Mouse (Mus musculus): ENCODE measurements around the gene Btn2a2.

Gene Btn2a2

DNA sequence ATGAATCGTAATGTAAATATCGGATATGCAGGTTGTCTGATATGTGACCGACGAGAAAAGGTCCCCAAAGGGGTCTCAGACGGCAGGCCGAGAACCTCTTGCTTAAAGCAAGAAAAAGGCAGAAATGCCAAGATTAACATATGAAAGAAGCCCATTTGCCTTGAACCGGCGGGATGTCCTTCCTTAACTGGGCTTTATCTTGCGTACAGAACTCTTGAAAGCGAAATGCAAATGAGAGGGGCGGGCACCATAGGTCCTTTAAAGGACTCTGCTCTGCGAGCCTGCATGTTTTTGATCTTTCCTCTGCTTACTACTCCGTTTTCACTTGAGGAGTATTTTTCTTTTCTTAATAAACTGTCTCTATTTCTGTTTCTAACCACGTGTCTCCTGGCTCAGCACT, 3.3 kb upstream of the Btn2a2 start:
- no peak for DNase-seq

DNA sequence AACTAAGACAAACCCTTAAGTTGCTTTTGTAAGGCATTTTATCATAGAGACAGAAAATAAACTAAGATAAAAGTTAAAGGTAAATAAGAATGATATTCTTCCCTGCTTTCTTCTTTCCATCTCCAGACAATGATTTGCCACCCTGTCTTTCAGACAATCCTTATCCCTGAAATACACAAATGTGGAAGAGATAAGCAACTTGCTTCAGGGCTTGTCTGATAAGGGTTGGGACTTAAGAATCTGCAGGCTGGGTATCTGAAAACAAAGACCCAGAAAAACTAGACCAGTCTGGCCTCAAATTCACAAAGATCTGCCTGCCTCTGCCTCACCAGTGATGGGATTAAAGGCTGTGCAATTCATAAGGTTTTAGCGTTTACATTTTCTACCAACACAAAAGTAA, 2.6 kb upstream of the Btn2a2 start:
- no peak for DNase-seq

DNA sequence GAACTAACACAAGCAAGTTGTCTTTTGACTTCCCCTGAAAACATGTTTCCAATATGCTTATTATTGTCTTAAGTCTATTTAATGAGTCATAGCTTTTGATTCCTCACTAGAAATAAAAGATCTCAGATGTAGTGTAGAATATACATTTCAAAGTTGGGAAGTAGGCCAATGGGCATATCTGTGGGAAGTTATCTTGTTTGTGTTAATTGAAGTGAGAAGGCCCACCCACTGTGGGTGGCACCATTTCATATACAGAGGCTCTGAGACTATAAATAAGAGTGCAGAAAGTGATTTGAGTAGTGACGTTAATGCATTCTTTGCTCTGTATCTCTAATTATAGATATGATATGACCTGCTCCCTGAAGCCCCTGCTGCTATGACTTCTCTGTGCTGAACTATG, 2.2 kb upstream of the Btn2a2 start:
- no peak for DNase-seq

DNA sequence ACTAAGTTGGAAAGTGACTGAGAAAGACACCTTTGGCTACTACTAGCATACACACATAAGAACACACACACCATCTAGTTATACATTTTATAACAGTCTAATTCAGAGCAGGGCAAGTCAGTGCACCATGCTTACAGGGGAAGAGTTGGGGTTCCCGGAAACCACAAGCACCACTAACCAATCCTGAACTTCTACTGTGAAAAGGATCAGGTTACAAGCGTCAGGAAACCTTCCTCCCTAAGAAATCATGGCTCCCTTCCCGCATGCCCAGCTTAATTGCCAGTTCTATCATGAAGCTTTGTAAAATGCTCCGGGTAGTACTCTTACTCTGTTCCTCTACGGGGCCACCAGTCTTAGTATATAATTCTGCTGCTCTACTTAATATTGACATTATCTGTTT, 3.4 kb downstream of the Btn2a2 start:
- no peak for DNase-seq

DNA sequence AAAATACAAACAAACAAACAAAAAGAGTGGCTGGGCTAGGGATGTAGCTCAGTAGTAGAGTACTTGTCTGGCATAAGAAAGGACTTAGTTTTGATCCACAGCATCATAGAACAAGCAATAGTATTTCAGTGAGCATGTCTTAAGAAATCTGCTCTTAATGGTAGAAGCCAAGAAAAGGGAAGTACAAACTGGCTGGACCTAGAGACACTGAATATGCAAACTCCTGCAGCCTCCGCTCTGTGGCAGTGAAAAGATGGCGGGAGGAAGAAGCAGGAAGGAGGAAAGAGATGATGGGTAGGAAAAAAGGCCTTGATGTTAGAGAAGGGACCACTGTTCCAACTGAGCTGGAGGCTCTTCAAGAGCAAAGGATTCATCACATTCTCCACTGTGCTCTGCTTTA, 5.5 kb downstream of the Btn2a2 start:
- no peak for DNase-seq

DNA sequence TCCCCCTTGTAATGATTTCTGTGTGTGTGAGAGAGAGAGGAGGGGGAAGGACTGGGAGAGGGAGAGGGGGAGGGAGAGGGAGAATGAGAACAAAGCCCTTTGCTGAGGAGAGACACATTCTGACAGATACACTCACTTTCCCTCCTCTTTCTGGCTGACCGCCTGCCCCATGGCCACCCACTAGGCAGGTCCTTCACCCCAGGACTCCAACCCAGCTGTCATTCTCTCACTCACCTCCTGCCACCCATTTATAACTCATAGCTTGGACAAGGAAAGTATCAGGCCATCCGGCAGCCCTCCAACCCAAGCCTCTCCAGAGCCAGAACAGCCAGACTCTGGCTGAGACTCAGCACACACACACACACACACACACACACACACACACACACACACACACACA, 13.0 kb downstream of the Btn2a2 start:
- DNase-seq = peak; percentile 23 to 54

DNA sequence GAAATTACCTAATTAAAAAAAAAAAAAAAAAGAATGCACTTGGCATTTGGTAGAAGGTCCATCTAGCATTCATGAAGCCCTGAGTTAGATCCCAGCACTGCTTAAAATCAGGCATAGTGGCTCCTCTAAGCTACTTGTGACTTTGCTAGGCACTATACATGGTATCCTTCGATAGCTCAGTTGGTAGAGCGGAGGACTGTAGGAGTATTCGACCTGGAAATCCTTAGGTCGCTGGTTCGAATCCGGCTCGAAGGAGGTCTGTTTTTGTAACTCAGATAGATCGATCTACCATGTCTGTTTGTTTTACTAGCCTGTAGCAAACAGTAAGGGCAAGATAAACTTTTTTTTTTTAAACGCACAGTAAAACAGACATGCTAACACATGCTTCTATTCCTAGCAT, 21.7 kb downstream of the Btn2a2 start:
- DNase-seq = peak in 1 of 2 experiments; percentile 62

DNA sequence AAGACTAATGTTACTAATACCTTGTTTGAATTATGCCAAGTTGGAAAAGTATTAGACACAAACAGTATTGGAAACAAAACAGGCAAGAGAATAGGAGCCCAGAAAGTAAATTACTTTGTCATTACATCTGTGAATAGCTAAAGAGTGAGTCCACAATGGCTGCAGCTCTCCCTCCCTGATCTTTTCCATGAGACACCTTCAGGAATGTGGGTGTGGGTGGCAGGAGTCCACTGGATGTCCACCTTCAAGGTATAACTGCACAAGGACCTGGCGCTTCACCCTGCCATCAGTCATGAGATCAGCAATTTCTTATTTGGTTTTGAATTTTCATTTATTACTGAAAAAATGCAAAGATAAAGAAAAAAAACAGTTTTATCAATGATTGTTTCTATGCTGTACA, 22.4 kb downstream of the Btn2a2 start:
- DNase-seq = no peak

DNA sequence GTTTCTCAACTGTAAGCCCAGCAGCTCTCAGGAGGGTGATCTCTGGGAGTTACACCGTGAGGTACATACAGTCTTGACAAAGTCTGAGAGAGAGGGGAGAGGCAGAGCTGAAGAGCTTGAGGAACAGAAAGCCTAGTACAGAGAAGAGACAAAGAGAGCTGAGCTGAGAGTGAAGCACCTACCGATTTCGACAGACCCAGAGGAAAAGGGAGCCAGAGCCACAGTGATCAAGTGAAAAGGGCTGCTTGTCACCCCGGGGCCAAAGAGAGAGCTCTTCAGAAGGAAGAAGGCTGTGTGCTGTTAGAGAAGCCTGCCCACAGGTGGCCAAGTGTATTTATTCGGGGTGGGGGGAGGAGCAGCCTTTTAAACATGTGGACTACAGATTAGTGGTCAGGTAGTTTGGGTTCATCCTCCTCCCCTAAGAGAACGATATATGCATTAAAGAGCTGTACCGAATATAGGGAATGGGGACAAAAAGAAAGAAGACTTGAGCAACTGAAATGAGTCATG, 23.0 kb downstream of the Btn2a2 start, which contains the start of gene Btn1a1:
Gene Btn1a1 (minus strand): TSS at position 302 of the 510 bp plus-strand sequence.
- DNase-seq = peak in 1 of 2 experiments; percentile 7

DNA sequence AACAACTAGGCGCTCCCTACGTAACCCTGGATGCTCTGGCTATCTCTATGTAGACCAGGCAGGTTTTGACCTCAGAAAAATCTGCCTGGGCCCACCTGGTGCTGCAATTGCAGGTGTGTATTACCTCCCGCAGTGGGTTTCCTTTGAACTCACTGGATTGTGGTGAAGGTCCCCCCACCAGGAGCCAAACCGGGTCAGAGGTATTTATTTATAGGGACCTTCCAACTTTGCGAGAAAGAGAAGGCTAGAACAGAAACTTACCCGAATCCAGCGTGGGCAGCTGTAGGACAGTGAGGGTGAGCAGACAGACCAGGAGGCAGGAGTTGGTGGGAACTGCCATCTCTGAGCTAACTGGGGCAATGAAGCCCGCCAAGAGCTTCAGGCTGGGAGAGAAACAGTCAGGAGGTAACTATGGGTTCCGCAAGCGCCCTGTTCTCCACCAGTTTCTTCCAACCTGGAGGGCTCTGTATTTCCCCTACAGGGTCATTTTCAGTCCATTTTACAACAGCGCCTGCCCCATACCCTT, 23.8 kb downstream of the Btn2a2 start:
- DNase-seq = no peak

DNA sequence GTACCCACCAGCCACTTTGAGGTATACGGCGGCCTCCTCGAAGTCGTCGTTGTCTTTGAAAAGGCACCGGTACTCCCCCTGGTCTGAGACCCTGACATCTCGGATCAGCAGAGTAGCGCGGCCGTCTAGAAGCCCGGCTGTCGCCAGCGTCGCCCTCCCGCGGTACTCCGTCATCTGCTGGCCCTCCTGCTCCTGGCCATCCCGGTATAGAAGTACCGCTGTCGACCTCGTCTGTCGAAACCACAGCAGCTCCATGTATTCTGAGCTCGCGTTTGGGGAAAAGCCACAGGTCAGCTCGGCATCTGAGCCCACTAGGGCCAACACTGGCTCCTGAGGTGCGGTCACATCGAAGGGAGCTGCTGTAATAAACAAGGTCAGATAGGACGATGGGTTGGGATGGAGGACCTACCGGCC, 24.4 kb downstream of the Btn2a2 start:
- peak; percentile 23 to 36 for DNase-seq

DNA sequence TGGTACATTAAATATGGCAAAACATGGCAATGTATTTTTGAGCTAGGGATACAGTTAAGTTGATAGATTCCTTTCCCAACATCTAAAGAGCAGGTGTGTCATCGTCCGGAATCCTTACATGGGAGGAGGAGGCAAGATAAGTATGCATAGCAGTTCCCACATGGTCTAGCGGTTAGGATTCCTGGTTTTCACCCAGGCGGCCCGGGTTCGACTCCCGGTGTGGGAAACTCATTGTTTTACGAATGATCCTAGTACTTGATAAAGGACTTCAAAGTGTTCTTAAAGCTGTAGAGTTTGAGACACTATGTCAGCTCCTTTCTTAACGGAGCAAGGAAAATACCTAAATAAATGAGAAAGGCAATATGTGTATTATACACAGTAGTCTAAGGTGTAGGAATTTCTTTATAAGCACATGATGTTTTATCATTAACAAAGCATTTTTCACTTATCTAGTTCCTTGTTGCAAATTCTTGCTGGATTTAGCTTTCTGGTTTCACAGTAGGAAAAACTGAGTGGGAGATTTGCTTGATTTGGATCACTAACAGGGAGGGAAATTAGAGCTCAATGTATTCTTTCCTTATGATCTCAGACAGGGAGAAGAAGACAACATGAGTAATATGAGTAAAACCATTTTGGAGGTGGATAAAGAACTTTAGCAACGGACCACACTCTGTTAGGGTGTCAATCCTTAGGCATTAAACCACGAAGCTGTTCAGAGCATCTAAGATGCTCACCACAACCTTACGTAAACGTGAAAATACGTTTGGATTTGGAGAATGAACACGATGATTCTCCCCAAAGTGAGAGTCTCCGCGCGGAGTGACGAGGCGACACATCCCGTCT, 25.1 kb downstream of the Btn2a2 start:
- peak; percentile 70 to 77 for DNase-seq

DNA sequence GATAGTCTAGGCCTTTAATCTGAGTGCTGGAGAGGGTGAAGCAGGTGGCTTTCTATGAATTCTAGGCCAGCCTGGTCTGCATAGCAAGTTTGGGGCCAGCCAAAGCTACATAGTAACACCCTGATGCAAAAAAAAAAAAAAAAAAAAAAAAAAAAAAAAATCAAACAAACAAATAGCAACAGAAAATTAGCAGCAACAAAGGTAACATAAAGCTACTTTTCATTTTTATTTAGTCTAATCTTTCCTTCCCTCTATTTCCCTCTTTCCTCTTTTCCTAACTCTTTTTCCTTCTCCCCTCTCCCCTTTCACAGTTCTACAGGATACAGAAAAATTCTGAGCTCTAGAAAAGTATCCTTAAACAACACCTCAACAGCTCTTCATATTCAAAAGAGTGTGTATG, 26.0 kb downstream of the Btn2a2 start:
- DNase-seq = no peak

DNA sequence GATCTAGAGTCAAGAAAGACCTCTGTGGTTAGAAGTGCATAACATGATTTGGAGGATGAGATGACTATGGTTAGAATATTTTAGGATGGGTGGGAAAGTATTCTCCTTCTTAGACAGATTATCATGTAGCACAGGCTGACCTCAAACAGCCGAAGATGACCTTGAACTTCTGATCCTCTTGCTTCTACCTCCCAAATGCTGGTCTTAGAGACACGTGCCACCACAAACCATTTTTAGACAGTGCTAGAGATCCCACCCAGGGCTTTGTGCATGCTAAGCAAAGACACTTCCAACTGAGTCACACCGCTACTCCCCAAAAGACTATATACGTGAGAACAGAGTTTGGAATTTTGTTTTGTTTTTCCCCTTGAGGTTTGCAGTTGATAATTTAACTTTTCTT, 26.6 kb downstream of the Btn2a2 start:
- no peak for DNase-seq

DNA sequence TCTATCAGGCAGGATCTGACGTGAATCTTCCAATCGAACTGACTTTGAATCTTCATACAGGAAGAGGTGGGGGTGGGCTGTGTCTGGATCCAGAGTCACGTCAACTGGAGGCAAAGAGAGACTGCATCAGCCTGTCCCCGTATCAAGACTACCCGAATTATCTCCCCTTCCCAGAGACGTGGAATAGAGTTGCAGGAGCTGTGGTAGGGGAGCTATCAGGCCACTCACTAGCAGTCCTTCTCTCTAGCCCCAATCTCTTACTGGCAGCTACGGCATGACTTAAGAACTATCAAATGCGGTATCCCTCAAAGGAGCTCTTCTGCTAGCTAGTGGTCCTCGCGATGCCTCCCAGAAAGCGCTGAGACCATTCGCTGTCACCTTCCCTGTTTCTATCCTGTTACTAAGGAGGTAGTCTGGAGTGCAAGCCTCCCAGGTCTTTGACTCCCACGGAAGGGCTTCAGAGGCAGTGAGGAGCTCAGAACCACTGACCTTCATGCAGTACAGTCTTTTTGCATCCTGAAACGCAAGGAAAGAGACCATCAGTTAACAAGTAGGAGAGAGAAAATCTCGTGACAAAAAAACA, 29.3 kb downstream of the Btn2a2 start:
- DNase-seq = no peak

DNA sequence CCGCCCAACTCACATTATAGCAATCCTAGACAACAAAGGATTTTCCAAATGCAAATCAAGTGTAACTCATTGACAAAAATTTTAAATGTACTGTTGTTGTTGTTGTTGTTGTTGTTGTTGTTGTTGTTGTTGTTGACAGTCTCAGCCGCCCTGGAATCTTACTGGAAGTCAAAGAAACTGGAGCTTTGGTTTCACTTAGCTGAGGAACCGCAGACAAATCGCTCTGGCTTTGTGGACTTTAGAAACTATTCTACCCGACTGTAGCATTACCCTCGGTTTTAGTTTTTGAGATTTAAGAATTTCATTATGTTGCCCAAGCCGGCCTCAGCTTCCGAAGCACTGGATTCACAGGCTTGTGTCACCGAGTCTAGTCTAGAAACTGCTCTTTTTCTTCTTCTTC, 34.7 kb downstream of the Btn2a2 start:
- DNase-seq = no peak

DNA sequence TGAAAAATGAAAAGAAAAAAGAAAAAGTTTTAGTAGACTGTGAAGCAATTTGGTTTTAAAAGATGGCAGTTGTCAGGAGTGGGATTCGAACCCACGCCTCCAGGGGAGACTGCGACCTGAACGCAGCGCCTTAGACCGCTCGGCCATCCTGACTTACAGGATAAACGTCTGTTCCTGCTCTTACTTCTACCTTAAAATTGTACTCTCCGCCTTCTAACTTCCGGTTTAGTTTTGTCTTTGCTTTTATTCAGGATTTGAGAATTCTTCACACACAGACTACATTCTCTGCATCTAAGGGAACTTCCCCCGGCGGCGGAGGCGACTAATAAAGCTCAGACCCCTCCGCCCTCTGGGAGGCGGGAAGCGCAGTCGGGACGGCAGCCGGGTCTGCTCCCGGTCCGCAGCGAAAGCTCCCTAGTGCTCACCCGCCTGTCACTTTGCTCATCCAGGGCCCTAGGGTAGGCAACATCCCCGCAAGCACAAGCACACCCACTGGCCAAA, 35.2 kb downstream of the Btn2a2 start:
- DNase-seq = peak; percentile 80 to 81

DNA sequence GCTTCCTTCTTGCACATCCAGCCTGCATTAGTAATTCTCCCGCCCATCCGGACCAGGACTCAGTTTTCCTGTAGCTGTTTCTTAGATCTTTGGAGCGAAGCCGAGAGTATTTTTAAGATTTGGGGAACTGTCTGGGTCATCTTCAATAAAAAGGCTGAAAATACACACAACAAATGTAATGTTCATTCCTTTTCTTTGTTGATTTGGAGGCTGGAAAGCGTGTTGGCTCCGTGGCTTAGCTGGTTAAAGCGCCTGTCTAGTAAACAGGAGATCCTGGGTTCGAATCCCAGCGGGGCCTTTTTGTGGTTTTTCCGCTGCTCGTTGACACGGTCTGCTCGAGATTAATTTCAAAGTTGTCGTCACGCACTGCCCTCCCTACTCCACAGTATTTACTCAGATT, 38.3 kb downstream of the Btn2a2 start:
- peak; percentile 69 to 83 for DNase-seq

DNA sequence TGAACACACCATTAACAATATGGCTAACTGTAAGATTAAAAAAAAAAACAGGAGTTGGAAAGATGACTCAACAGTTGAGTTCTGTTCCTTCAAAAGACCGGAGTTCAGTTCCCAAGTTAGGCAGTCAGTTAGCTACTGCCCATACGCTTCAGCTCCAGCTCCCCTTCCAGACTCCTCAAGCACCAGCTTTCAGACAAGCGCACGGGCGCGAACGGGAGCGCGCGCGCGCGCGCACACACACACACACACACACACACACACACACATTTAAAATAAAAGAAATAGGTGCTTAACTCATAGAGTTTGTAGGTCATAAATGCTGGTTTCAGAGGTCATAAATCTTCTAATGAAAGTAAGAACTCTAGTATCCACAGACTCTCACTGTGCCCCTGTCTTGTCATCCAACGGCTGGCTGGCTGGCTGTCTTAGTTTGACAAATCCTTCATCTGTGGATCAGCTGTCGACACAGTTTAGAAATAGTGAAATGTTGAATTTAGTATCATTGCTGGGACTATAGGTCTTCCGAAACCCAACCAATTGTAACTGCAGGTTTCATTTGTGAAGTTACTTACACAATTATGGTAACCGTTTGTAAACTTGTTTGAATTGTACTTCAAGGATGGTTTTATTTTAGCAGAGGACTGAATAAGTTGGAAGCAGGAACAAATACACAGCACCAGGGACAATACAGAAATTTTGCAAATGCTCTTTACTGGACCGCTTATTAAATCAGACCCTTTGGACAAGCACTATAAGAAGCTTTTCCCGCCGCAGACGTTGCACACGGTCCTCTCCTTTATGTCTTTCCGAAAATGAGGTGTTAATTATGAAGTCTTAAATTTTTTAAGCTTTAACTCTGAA, 39.2 kb downstream of the Btn2a2 start:
- peak; percentile 61 to 69 for DNase-seq

DNA sequence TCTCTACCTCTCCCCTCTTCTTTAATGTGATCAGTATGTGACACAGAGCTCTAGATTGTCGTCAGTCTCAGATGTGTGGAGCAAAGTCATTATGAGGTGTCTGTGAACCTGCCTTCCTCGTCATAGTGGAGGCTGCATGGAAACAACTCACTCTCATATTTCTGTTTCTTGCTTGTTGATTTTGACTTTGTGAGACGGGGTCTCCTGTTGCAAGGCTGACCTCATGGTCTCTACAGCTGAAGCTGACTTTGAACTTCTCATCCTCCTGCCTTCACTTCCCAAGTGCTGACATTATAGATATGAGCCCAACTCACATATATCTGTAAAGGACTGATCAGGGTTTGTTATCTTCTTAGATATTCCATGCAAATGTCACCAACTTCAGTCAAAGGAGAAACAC, 39.9 kb downstream of the Btn2a2 start:
- no peak for DNase-seq

DNA sequence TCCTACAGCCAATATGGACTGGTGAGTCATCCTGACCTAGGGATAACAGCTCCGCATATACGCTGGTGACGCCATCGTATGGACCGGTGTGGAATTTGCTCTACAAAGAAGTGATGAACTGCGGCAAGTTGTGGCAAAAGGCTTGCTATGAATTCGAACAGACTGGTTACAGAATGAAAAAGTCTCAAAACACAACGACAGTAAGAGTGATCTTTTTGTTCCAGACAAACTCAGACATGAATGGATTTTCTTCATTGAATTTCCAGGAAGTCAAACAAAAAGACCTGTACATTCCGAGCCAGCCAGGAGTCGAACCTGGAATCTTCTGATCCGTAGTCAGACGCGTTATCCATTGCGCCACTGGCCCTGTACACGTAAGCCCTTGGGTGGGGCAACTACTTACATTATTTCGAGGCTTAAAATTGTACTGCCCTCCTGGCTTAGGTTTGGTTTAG, 42.1 kb downstream of the Btn2a2 start:
- DNase-seq = peak; percentile 78 to 88

DNA sequence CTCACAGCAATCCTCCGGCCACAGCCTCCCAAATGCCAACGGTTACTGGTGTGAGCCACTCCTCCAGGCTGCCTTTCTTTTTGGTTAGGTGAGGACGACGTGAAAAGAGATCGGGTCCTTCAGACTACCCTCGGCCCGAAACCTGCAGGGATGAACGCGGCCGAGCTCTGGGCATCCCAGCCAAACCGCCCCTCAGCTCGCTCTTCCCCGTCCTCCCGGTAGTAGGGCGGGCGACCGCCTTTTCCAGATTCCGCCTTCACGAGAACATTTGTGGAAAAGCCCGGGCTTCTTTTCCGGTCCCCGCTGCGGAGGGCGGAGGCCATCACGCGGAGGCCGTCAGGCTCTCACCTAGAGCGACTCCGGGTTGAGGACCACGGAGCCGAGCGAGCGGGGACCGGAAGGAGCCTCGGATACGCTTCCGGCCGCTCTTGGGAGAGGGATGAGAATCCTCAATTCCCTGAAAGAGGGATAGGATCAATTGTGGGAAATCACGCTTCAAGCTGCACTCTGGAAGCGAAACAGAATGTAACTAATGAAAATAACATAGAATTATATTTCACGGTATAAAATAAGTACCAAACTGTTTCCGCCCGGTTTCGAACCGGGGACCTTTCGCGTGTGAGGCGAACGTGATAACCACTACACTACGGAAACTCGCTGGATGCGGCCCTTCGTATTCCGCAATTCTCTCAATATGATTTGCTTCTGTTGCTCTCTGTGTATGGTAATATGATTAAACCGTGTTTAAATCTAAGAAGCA, 42.9 kb downstream of the Btn2a2 start:
- peak; percentile 90 to 92 for DNase-seq
